Mouse (Mus musculus) ES-Bruce4 (cell line): ENCODE measurements around the gene Stxbp5.

Experiments used
- CTCF ChIP-seq: IDR thresholded peaks from one replicate; pipeline ENCODE4 v1.8.1; 2011; ENCODE audit warnings: low read depth, low read length
- POLR2A ChIP-seq: IDR thresholded peaks from one replicate; pipeline ENCODE4 v1.8.1; 2011; ENCODE audit warnings: low read length; ENCODE audit not compliant: insufficient read depth

GRCm38 (mm10) chr10:9859476-9859875 lies 41.4 kb downstream of the Stxbp5 start:
- no peak for TF ChIP-seq POLR2A
- TF ChIP-seq CTCF = no peak
